Mouse (Mus musculus) left cerebral cortex, adult 18-20 months (tissue): ENCODE measurements at regions not wholly inside any gene's neighbourhood (a gene's known extent, or its start where the extent isn't known, plus 50 kb on each side); places are given as distances from the start of the nearest gene placed in this dataset.

ENCODE experiments used
- DNase-seq, 2 experiments: peaks; one replicate each; pipeline ENCODE4 v3.0.0; 2021 to 2022; ENCODE audit warnings: low spot score in 2 of 2, mixed read lengths in 1 of 2

GRCm38 (mm10) chr8:26441268-26442030, 322.1 kb downstream of the Gm45692 start:
- no peak for DNase-seq

- DNase-seq: peak; percentile 70 to 78
These were observed 323.7 kb downstream of the Gm45692 start for GRCm38 (mm10) chr8:26443041-26443440.

GRCm38 (mm10) chr8:26443735-26444134, 324.4 kb downstream of the Gm45692 start:
- no peak for DNase-seq

- DNase-seq: no peak
These were observed 326.7 kb downstream of the Gm45692 start for GRCm38 (mm10) chr8:26445991-26446390.

GRCm38 (mm10) chr8:26447886-26448640, 328.7 kb downstream of the Gm45692 start:
- DNase-seq: no peak

DNA sequence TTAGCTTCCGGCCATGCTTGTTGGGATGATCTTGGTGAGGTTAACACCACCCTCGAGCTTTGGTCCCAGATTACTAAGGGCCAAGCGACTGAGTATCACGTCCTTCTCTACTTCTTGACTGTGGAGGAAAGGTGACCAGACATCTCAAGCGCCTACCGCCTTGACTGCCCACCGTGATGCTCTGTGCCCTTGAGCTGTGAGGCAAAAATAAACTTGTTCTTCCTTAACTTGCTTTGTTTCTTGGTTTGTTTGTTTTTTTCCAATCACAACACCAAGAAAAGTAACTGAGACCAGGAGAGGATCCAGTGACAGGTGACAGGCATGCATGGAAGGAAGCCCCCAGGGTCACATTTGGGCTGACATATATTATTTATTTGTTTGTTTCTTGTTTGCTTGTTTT, 330.0 kb downstream of the Gm45692 start:
- DNase-seq: no peak

- no peak for DNase-seq
These were observed 331.2 kb downstream of the Gm45692 start for GRCm38 (mm10) chr8:26450543-26450942.

DNA sequence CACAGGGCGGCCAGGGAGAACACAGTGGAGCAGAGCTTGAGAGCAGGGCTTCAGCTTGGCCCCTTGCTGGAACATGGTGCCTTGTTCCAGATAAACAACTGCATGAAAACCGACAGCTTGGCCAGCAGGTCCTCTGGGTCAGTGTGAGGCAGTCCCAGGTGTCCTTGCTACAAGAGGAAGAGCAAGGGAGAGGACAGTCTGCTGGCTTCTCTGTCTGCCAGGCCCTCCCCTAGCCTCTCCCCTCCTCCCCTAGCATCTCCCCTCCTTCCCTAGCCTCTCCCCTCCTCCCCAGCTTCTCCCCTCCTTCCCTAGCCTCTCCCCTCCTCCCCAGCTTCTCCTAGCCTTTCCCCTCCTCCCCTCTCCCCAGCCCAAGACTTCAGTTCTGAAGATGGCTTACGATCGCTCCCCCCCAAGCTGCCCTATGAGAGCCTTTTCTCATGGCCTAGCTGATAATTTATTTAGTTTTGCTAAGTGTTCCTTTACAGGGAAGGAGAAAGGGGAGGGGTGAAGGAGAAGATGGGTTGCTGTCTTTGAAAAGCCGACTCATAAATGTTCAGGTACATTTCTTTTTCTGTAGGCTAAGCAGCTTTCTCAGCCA, 333.7 kb downstream of the Gm45692 start:
- no peak for DNase-seq

DNA sequence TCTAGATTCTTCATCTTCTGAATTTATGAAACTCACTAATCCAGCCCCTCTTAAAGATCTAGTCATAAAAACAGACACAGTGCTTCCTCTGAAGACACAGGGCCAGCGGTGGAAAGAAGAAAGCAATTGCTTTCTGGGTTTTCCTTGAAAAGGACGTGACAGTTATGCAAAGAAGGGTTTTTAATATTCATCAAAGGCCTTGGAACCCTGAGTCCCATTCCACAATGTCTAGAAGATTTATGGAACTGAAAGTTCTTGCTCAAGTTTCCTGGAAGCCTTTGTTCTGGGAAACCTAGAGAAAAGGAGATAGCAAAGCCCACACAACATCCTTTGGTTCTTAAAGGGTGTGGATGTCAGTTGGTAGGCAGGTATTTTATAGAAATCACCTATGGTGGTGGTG, 346.0 kb downstream of the Gm45692 start:
- no peak for DNase-seq

DNA sequence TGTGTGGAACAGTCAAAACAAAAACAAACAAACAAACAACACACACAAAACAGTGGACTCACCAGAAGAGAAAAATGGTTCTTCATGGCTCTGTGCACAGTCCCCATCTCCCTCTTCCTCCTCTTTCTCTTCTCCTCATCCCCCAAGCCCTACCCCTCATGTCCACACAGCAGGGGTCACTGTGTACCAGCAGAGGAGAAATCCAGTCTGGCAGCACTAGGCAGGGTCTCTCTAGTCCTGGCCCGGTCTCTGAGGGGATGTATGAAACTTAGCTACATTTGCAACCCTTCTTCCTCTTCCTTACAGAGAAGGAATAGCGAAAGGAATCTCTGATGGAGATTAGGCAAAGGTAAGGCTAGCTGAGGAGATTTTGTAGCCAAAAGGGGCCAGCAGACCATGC, 349.1 kb downstream of the Gm45692 start:
- no peak for DNase-seq

DNA sequence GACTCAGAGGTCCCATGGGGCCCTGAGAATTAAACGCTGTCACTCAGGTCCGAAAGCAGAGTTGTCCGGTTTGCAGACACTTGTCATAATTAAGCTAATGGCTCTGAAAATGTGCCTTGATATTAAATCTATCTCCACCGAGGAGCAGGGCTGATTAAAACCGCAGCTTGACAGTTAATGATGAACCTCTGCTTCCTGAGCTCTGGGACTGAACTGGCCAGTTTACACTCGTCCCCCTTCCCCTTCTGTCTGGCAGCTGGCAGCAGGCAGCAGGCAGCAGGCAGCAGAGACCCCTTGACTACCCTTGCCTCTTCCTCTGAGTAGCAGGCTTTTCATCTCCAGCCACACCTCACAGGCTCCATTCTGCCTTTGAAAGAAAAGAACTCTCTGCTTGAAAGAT, 350.4 kb downstream of the Gm45692 start:
- DNase-seq: no peak

- DNase-seq: no peak
These were observed 352.6 kb downstream of the Gm45692 start for GRCm38 (mm10) chr8:26471811-26472550.

DNA sequence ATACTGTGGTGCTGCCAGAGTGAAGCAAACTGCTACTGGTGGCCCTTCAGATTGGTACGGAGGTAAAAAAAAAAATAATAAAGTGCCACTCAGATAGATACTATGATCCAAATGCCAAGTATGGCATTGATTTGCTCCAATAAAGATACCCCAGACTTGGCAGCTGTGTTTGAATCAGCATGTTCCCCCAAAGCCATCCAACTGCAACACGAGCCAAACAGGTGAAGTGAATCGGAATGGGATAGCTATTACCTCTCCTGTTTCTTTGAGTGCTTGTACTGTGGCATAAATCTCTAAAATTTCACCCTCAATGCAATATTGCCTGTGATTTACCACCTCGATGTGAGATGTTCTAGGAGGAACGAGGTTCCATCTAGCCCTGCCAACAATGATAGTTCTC, 365.4 kb downstream of the Gm45692 start:
- DNase-seq: no peak

DNA sequence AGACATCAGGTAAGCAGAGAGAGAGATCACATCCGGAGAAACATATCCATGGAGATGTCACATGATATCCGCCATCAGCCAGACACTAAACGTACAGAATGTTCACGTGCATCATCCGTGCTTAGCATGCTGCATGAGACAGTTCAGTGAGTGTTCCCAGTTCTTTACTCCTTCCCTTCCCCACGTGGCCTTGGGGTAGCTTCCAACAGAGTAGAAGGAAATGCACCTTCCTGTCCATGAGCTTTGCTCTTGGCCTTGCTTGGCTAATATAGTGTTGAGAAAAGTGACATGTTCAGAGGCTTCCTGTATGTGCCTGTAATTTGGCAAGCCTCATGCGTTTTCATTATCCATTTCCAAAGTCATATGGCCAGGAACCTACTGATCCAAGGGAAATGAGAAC, 368.5 kb downstream of the Gm45692 start:
- no peak for DNase-seq

DNA sequence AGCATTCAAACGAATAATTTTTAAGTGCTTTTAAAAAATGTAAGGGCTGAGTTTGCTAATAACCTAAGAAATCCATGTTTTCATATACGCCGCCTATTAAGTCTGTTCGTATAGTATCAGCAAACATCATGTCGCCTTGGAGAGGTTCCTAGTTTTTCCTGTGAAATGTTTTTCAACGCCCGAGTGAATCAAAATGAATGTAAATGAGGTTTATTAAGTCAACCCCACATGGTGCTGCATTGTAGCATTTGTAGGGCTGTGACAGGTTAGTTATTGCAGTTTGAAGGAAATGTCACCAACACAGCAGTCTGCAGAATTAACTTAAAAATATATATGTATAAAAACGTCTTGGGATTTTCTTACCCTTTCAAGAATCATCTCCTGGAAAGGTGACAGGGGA, 369.3 kb downstream of the Gm45692 start:
- no peak for DNase-seq

- DNase-seq: no peak
These were observed 382.0 kb downstream of the Gm45692 start for GRCm38 (mm10) chr8:26501196-26501813.

- DNase-seq: no peak
These were observed 382.7 kb downstream of the Gm45692 start for GRCm38 (mm10) chr8:26501814-26502572.

DNA sequence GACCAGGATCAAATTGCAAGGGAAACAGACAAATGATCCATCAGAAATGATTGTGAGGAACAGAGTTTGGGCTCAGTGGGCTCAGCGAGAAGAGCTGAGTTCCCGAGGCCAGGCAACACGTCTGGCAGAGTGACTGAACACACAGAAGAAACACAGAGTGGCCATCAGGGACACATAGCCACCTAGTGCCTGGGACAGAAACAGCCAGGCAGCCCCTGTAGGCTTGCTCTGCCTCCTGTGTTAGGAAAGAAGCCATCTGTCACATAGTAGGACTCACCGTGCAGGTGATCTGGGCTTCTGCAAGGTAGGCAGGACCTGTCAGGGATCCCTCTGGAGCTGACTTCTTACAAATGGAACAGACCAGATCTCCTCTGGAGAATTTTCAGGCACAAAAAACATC, 383.4 kb downstream of the Gm45692 start:
- DNase-seq: no peak

DNA sequence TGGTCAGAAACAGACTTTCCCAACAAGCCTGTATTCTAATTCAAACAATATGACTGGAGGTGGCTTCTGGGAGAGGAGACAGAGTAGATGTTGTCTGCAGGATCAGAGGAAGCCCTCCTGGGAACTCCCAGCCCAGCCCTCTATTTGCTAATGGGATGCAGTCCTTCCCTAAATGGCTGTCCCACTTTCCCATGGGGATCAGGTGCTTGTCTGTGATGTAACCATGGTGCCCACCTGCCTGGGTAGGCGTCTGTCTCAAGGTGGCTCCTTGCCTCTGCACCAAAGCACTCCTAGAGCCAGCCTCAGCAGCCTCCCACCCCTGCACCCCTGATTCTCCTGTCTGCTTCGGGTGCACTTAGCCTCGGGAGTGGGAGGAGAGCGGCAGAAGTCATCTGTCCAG, 384.6 kb downstream of the Gm45692 start:
- no peak for DNase-seq

GRCm38 (mm10) chr8:26504319-26505035, 385.1 kb downstream of the Gm45692 start:
- no peak for DNase-seq
